Mouse (Mus musculus) hindbrain, embryonic 14.5 days (tissue): ENCODE measurements at regions not wholly inside any gene's neighbourhood (a gene's known extent, or its start where the extent isn't known, plus 50 kb on each side); places are given as distances from the start of the nearest gene placed in this dataset.
A peak's percentile ranks its signal among the peaks of the same experiment; 100 is the strongest.

ENCODE experiments used
- ATAC-seq: fragments of 200-750 bp; cut with Nextera tagmentation; 2 replicates; pipeline ENCODE4 v1.8.0; 2017; ENCODE audit warnings: moderate number of reproducible peaks, mild to moderate bottlenecking, moderate TSS enrichment, moderate library complexity; ENCODE audit not compliant: low FRiP score
- DNase-seq: peaks from one replicate; pipeline ENCODE4 v3.0.0-alpha.2; 2015; ENCODE audit warnings: low spot score
- H3K27ac ChIP-seq: fragments of 300-500 bp; sonication (generic); 2 replicates; pipeline ENCODE4 v1.5.1; 2014; ENCODE audit warnings: mild to moderate bottlenecking, moderate library complexity
- H3K27me3 ChIP-seq: fragments of 300-500 bp; sonication (generic); 2 replicates; pipeline ENCODE4 v1.6.1; 2014; ENCODE audit warnings: mild to moderate bottlenecking, low read length, mixed read lengths; ENCODE audit not compliant: control insufficient read depth, insufficient read depth
- H3K36me3 ChIP-seq: fragments of 300-500 bp; sonication (generic); replicated peaks from 2 replicates; pipeline ENCODE4 v1.6.1; 2014; ENCODE audit not compliant: control insufficient read depth, insufficient read depth
- H3K4me1 ChIP-seq: fragments of 300-500 bp; sonication (generic); replicated peaks from 2 replicates; pipeline ENCODE4 v1.6.1; 2014; ENCODE audit warnings: antibody characterized with exemption, low read length, mixed read lengths; ENCODE audit not compliant: control insufficient read depth, insufficient read depth
- H3K4me2 ChIP-seq: fragments of 300-500 bp; sonication (generic); replicated peaks from 2 replicates; pipeline ENCODE4 v1.6.1; 2014; ENCODE audit warnings: mild to moderate bottlenecking, moderate library complexity
- H3K4me3 ChIP-seq: fragments of 300-500 bp; sonication (generic); replicated peaks from 2 replicates; pipeline ENCODE4 v1.5.1; 2014; ENCODE audit warnings: mild to moderate bottlenecking, low read length
- H3K9ac ChIP-seq: fragments of 300-500 bp; sonication (generic); 2 replicates; pipeline ENCODE4 v1.6.1; 2014
- H3K9me3 ChIP-seq: fragments of 300-500 bp; sonication (generic); 2 replicates; pipeline ENCODE4 v1.6.1; 2016; ENCODE audit warnings: low read length; ENCODE audit not compliant: control insufficient read depth
- WGBS: fragments of 180-500 bp; shearing (Covaris S2); extraction: QIAGEN DNeasy Blood & Tissue Kit; methylation state at CpG from one replicate; pipeline ENCODE4 v1.1.7; 2014; 5-methylcytosine and 5-hydroxymethylcytosine counted together

- DNase-seq (peak; percentile 47), ATAC-seq (no peak)
- 40% methylated on average over 2 of the region's 2 CpGs for WGBS
- Histone ChIP-seq H3K36me3 (no peaks in the 10 kb centered on the region), H3K9me3 (no peaks in the 10 kb centered on the region), H3K4me3 (no peak overlapping the region), H3K4me2 (no peak overlapping the region), H3K4me1 (no peaks in the 10 kb centered on the region), H3K9ac (no peak overlapping the region), H3K27me3 (no peaks in the 10 kb centered on the region), H3K27ac (no peak overlapping the region)
Observed at GRCm38 (mm10) chr6:31680101-31680500, 116.3 kb upstream of the Podxl start.

- Histone ChIP-seq H3K27ac (no peak overlapping the region), H3K9ac (no peak overlapping the region), H3K27me3 (no peaks in the 10 kb centered on the region), H3K4me2 (no peak overlapping the region), H3K9me3 (peaks cover 4% of the 10 kb centered on the region; the same call in 1 of the 2 replicates), H3K4me1 (no peaks in the 10 kb centered on the region), H3K36me3 (no peaks in the 10 kb centered on the region), H3K4me3 (no peak overlapping the region)
- no peak for ATAC-seq
- no peak for DNase-seq
- 76% methylated on average over 17 of the region's 17 CpGs for WGBS
Observed at GRCm38 (mm10) chr6:31665671-31666486, 102.1 kb upstream of the Podxl start.

- Histone ChIP-seq H3K9me3 (peaks cover 4% of the 10 kb centered on the region; the same call in 1 of the 2 replicates), H3K27ac (no peak overlapping the region), H3K4me2 (no peak overlapping the region), H3K9ac (no peak overlapping the region), H3K27me3 (no peaks in the 10 kb centered on the region), H3K4me3 (no peak overlapping the region), H3K36me3 (no peaks in the 10 kb centered on the region), H3K4me1 (no peaks in the 10 kb centered on the region)
- peak; percentile 78 for ATAC-seq
- DNase-seq: peak; percentile 90
- 21% methylated on average over 7 of the region's 7 CpGs for WGBS
Observed at GRCm38 (mm10) chr6:31664495-31664894, 100.7 kb upstream of the Podxl start.

GRCm38 (mm10) chr6:31660778-31661177 lies 97.0 kb upstream of the Podxl start:
- peak; percentile 73; the same call in 1 of the 2 replicates for ATAC-seq
- Histone ChIP-seq H3K4me2 (no peak overlapping the region), H3K27me3 (no peaks in the 10 kb centered on the region), H3K4me1 (no peaks in the 10 kb centered on the region), H3K9ac (no peak overlapping the region), H3K27ac (no peak overlapping the region), H3K9me3 (no peaks in the 10 kb centered on the region), H3K4me3 (no peak overlapping the region), H3K36me3 (no peaks in the 10 kb centered on the region)
- 15% methylated on average over 8 of the region's 8 CpGs for WGBS
- peak; percentile 92 for DNase-seq

- H3K36me3 ChIP-seq: no peaks in the 10 kb centered on the region
- H3K4me3 ChIP-seq: no peak overlapping the region
- no peaks in the 10 kb centered on the region for H3K27me3 ChIP-seq
- H3K9ac ChIP-seq: no peak overlapping the region
- no peak overlapping the region for H3K27ac ChIP-seq
- no peaks in the 10 kb centered on the region for H3K9me3 ChIP-seq
- no peak overlapping the region for H3K4me2 ChIP-seq
- no peak for ATAC-seq
- 72% methylated on average over 4 of the region's 4 CpGs for WGBS
- no peak for DNase-seq
- H3K4me1 ChIP-seq: no peaks in the 10 kb centered on the region
Observed at GRCm38 (mm10) chr6:31659901-31660300, 96.1 kb upstream of the Podxl start.

- 89% methylated on average over 19 of the region's 19 CpGs for WGBS
- no peak for DNase-seq
- Histone ChIP-seq H3K9ac (no peak overlapping the region), H3K4me3 (no peak overlapping the region), H3K9me3 (no peaks in the 10 kb centered on the region), H3K36me3 (no peaks in the 10 kb centered on the region), H3K4me2 (no peak overlapping the region), H3K27me3 (no peaks in the 10 kb centered on the region), H3K27ac (no peak overlapping the region), H3K4me1 (no peaks in the 10 kb centered on the region)
- ATAC-seq: no peak
Observed at GRCm38 (mm10) chr6:31658447-31659199, 94.8 kb upstream of the Podxl start.

GRCm38 (mm10) chr6:31650791-31651476 lies 87.2 kb upstream of the Podxl start:
- H3K4me3 ChIP-seq: no peak overlapping the region
- no peaks in the 10 kb centered on the region for H3K27me3 ChIP-seq
- no peaks in the 10 kb centered on the region for H3K36me3 ChIP-seq
- ATAC-seq: no peak
- no peak for DNase-seq
- no peak overlapping the region for H3K9ac ChIP-seq
- no peak overlapping the region for H3K27ac ChIP-seq
- no peak overlapping the region for H3K4me2 ChIP-seq
- H3K4me1 ChIP-seq: no peaks in the 10 kb centered on the region
- no peaks in the 10 kb centered on the region for H3K9me3 ChIP-seq
- WGBS: 75% methylated on average over 7 of the region's 7 CpGs

- DNase-seq (no peak), ATAC-seq (no peak)
- 93% methylated on average over 6 of the region's 6 CpGs for WGBS
- Histone ChIP-seq H3K4me1 (no peaks in the 10 kb centered on the region), H3K9ac (no peak overlapping the region), H3K4me2 (no peak overlapping the region), H3K9me3 (no peaks in the 10 kb centered on the region), H3K27me3 (no peaks in the 10 kb centered on the region), H3K27ac (no peak overlapping the region), H3K36me3 (no peaks in the 10 kb centered on the region), H3K4me3 (no peak overlapping the region)
Observed at GRCm38 (mm10) chr6:31645261-31645660, 81.5 kb upstream of the Podxl start.

GRCm38 (mm10) chr6:31644504-31644903 lies 80.7 kb upstream of the Podxl start:
- 69% methylated on average over 5 of the region's 5 CpGs for WGBS

More at GRCm38 (mm10) chr6:31644504-31644903, 80.7 kb upstream of the Podxl start:
- H3K27me3 ChIP-seq: no peaks in the 10 kb centered on the region
- ATAC-seq (no peak), DNase-seq (no peak)
- no peak overlapping the region for H3K9ac ChIP-seq
- no peaks in the 10 kb centered on the region for H3K36me3 ChIP-seq
- no peak overlapping the region for H3K27ac ChIP-seq
- no peak overlapping the region for H3K4me2 ChIP-seq
- no peak overlapping the region for H3K4me3 ChIP-seq
- H3K9me3 ChIP-seq: no peaks in the 10 kb centered on the region
- H3K4me1 ChIP-seq: no peaks in the 10 kb centered on the region
